Mouse (Mus musculus): ENCODE measurements at regions not wholly inside any gene's neighbourhood (a gene's known extent, or its start where the extent isn't known, plus 50 kb on each side); places are given as distances from the start of the nearest gene placed in this dataset.

GRCm38 (mm10) chr17:9848559-9849357 lies 179.2 kb upstream of the Pabpc6 start:
- DNase-seq (ENCODE audit: low spot score), result no peak

- DNase-seq (ENCODE audit: low spot score), result no peak
Measured at GRCm38 (mm10) chr17:9845451-9846075, 176.0 kb upstream of the Pabpc6 start.

GRCm38 (mm10) chr17:9841103-9841502 lies 171.6 kb upstream of the Pabpc6 start:
- DNase-seq (ENCODE audit: low spot score), result no peak

- no peak for DNase-seq (ENCODE audit: low spot score)
Measured at GRCm38 (mm10) chr17:9839256-9839655, 169.7 kb upstream of the Pabpc6 start.

- DNase-seq (ENCODE audit: low spot score), result no peak
Measured at GRCm38 (mm10) chr17:9836995-9837842, 167.7 kb upstream of the Pabpc6 start.

- no peak for DNase-seq (ENCODE audit: low spot score)
Measured at GRCm38 (mm10) chr17:9829895-9830294, 160.4 kb upstream of the Pabpc6 start.

GRCm38 (mm10) chr17:9821358-9821757 lies 151.8 kb upstream of the Pabpc6 start:
- no peak for DNase-seq (ENCODE audit: low spot score)

GRCm38 (mm10) chr17:9817056-9817455 lies 147.5 kb upstream of the Pabpc6 start:
- DNase-seq (ENCODE audit: low spot score), result no peak

GRCm38 (mm10) chr17:9797069-9797468 lies 127.6 kb upstream of the Pabpc6 start:
- DNase-seq (ENCODE audit: low spot score), result no peak

GRCm38 (mm10) chr17:9796225-9796988 lies 126.9 kb upstream of the Pabpc6 start:
- DNase-seq (ENCODE audit: low spot score), result no peak

- no peak for DNase-seq (ENCODE audit: low spot score)
Measured at GRCm38 (mm10) chr17:9778866-9779265, 109.3 kb upstream of the Pabpc6 start.

GRCm38 (mm10) chr17:9777165-9777564 lies 107.6 kb upstream of the Pabpc6 start:
- no peak for DNase-seq (ENCODE audit: low spot score)

GRCm38 (mm10) chr17:9776286-9777016 lies 106.9 kb upstream of the Pabpc6 start:
- DNase-seq (ENCODE audit: low spot score), result no peak

- DNase-seq (ENCODE audit: low spot score), result no peak
Measured at GRCm38 (mm10) chr17:9775668-9776151, 106.2 kb upstream of the Pabpc6 start.

GRCm38 (mm10) chr17:9774740-9775629 lies 105.5 kb upstream of the Pabpc6 start:
- DNase-seq (ENCODE audit: low spot score), result no peak

- DNase-seq (ENCODE audit: low spot score), result no peak
Measured at GRCm38 (mm10) chr17:9773744-9774143, 104.2 kb upstream of the Pabpc6 start.

- DNase-seq (ENCODE audit: low spot score), result no peak
Measured at GRCm38 (mm10) chr17:9768275-9768674, 98.8 kb upstream of the Pabpc6 start.

- DNase-seq (ENCODE audit: low spot score), result no peak
Measured at GRCm38 (mm10) chr17:9765680-9766250, 96.2 kb upstream of the Pabpc6 start.

GRCm38 (mm10) chr17:9764701-9765359 lies 95.3 kb upstream of the Pabpc6 start:
- DNase-seq (ENCODE audit: low spot score), result no peak
